Mouse (Mus musculus): Measurements from ENCODE around the gene Tenm2.

The Tenm2 gene

GRCm38 (mm10) chr11:36031751-36032150 lies 1204.0 kb downstream of the Tenm2 start:
- DNase-seq: no peak

DNA sequence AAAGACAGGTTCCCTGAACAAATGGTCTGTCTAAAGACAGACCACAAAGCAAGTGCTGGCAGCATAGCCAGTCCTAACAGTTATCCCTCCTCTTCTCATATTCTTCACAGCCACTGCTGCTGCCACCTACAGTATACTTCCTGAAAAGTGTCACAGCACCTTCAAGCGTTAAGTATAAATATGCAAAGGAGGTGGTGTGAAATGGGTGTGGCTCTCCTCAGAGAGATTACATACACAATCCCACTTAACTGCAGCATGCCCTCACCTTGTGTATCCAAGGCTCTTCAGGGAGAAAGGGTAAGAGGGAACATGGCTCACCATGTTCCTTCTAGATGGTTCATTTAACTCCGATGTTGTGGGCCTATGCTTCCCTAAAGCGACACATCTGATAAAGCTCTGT lies 1215.8 kb downstream of the Tenm2 start:
- DNase-seq: no peak

DNA sequence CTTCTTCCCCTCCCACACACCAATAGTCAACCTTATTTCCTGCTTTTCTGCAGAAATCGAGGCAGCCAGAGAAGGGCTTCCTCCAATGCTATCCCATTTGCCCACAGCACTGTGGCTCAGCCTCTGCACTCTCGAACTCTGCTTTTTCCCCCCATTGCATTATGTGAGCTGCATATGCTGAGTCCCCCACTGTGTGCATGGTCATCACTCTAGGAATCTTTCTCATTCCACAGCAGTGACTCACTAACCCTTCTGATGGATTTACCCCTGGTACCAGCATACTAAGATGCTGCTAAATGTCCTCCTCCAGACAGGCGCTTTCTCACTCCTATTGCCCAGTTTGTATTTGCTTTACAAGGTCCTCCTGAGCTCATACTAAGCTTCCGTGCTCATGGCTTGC lies 1222.6 kb downstream of the Tenm2 start:
- DNase-seq: no peak

DNA sequence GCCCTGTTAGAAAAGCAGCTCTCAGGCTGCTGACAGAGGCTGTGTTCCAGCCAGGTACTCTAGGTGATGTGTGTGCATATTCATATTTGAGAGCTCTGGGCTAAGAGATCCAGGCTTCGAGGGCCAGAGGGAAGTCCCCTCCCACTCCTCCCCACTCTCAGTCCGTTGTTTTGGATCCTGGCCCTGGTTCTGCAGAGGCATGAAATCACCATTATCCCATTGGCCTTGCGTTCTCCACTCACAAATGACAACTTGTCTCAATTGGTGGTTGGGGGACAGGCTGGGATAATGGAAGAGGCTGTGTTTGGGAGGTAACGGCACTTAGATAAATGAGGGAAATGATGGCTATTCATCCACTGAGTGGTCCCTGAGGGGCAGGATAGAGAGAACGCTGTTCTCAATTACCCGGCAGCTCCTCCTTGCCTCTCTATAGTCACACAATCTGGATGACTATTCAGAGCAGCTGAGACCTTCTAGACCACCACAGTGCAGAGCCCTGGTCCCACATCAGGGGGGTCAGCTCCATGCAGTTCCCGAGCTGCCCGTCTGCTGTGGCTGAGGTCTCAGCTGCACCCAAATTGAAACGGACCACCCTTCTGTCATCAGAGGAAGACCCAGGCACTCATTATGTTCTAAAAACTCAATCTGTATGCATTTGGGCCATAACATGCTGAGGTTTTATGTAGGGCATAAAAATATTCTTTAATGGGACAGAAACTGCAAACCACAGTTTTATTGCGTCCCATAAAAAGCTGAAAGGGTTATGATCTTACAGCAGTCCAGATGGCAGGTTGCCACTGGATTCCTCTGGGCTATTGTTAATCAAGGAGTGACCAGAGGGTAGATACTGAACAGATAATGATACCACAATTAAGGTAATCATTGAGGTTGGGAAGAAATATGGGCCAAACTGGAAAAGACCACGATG lies 1226.2 kb downstream of the Tenm2 start:
- DNase-seq: no peak

- no peak for DNase-seq
Measured at GRCm38 (mm10) chr11:36002900-36003299, 1232.9 kb downstream of the Tenm2 start.

DNA sequence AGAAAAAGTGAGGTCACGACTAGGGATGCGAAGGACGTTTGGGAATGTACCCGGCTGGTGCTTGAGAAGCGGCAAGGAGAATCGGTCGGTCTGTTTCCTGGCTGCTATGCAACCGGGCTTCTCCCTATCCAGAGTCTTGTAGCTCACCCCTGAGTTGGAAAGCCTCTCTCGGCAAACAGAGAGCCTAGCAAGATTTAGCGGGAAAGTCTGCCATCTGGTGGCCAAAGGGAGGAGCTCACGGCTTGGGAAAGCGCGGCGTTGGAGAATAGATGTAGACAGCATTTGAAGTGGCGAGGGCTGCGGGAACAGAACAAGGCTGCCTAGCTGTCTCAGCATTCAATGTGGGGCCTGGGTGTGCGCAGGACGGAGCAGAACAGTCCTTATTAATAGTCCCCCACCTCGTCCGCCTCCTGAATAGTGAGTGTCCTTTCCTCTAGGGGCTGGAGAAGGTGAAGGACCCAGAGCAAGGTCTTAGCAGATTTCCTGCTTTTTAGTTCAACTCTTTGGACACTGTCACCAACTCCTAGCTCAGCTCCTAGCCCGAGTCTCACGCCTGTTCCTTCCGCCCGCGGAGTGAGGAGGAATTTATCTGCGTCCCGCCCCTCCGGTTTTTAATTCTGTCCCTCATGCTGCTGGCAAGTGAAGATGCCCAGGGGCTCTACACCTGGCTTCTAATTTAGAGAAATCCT lies 1234.3 kb downstream of the Tenm2 start:
- peak; percentile 16 to 53 for DNase-seq

DNA sequence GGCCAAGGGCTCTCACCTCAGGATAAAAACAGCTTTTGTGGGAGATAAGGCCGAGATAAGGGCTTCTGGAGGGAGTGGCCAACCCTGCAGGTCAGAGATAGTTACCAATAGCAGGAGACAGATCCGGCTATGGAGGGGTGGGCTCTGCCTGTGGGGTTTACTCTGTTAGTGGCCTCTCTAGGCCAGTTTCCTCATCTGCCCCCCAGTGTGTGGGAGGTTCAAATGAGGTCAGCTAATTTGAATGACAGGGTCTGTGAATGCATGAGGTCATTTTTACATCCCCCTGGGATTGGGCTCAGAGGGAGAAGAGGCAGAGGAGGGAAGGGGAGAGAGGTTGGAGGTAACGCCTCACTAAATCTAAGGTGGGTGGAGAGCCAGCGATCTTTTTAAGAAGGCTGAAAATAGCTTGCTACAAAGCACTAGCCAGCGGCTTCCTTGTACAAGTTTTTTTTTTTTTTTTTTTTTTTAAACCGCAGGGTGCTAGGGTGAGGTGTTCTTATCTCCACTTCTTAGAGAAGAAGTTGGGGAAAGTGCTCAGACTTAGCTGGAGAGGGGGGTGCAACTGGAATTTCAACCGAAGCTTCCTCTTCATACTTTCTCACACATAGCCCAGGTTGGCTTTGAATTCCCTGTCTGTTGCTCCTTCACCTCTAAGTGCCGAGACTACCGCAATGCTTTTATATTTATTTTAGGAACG lies 1235.0 kb downstream of the Tenm2 start:
- no peak for DNase-seq

DNA sequence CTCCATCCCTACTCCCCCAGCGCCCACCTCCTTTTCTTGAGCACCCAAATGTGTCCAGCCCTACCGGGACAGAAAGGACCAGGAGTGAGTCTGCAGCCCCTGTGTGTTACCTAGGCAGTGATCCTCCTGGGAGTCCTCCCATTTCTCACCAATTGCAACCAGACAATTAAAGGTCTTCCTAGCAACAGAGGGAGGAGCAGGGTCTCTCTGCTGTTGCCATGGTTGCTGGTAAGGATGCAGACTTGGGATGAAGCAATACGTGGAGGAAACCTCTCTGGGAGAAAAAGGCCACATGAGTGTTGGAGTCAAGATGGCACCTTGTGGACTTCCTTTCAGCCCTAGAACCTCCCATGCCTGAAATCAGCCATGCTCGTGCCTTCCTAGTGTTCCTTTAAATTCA lies 1235.7 kb downstream of the Tenm2 start:
- no peak for DNase-seq

- no peak for DNase-seq
Measured at GRCm38 (mm10) chr11:35998048-35998447, 1237.7 kb downstream of the Tenm2 start.

- DNase-seq: no peak
Measured at GRCm38 (mm10) chr11:35995310-35995709, 1240.5 kb downstream of the Tenm2 start.

- no peak for DNase-seq
Measured at GRCm38 (mm10) chr11:35991846-35992245, 1243.9 kb downstream of the Tenm2 start.

GRCm38 (mm10) chr11:35989967-35990366 lies 1245.8 kb downstream of the Tenm2 start:
- no peak for DNase-seq

DNA sequence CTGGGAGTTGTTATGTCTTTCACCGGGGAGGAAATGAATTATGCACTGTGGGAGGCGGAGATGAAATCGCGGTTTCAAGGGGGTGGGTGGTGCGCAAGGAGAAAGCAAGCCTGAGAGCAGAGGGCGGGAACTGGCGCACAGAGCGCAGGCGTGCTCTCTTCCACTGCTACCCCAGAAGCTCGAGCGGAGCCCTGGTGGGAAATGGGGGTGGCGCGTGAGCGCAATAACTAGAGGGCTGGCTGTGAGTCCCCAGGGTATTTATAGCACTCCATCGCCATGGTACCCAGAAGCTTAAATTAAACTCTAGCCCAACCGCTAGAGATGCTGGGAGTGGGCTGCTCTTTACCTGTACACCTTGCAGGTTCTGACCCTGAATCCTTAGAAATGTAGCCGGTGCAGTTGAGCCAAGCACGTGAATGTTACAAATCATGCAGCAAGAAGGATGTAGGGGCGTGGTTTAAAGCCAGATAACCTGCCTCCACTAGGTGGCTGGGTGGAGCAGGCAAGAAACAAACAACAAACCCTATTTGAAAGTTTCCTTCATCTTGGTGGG lies 1249.8 kb downstream of the Tenm2 start:
- no peak for DNase-seq

DNA sequence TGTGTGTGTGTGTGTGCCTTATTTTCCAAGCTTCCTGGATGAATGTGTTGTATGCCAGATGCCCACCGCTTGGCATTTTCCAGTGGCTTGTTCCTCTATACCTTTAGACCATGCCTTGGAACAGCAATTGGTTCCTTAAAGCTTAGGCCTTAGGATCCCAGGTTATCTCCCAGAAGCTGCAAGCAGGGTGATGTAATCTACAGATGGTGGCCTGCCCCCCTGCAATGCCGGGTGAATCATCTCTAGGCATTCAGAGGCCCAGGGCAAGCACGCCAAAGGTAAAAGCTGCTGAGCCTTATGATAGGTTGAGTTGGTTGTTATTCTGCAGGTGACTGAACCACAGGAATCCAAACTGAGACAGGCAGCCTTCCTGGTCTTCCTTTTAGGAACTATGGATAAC lies 1253.0 kb downstream of the Tenm2 start:
- no peak for DNase-seq

GRCm38 (mm10) chr11:35980411-35980917 lies 1255.3 kb downstream of the Tenm2 start, which contains the start of gene Wwc1:
Gene Wwc1 (minus strand): TSS chr11:35980527.
- no peak for DNase-seq

GRCm38 (mm10) chr11:35979733-35980410 lies 1255.9 kb downstream of the Tenm2 start:
- no peak for DNase-seq

GRCm38 (mm10) chr11:35979266-35979732 lies 1256.5 kb downstream of the Tenm2 start:
- DNase-seq: no peak

DNA sequence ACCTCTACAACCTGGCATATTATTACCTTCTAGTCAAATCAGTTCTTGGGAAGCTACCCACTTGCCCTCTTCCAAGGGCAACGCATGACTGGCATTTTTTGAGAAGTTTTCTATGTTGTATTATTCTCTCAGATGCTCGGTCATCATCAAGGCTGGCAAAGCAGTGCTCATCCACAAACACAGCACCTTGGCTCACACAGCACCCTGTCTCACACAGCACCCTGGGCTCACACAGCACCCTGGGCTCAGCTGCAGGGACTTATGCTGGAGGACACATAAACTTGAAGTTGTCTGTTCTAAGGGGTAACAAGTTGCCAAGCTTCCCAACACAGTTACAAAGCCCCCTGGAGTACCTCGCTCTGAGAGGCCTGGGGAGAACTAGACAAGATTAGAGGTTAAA lies 1258.0 kb downstream of the Tenm2 start:
- no peak for DNase-seq

DNA sequence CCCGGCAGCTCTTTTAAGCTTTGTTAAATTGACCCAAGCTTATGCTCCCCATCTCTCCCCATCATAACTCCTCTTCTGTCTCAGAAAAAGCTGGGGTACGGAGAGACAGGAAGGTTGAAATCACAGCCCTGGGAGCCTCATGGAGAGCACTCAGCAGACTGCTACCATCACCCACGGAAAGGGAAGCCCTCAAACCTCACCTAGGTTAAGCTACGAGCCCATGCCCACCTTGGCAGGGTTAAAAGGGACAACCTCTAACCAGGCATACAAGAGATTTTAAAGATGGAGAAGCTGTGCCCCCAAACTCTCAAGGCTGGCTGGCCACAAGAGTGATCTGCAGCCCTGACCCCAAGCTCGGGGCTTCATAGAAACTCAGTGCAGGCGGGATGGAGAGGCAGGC lies 1258.7 kb downstream of the Tenm2 start:
- no peak for DNase-seq

DNA sequence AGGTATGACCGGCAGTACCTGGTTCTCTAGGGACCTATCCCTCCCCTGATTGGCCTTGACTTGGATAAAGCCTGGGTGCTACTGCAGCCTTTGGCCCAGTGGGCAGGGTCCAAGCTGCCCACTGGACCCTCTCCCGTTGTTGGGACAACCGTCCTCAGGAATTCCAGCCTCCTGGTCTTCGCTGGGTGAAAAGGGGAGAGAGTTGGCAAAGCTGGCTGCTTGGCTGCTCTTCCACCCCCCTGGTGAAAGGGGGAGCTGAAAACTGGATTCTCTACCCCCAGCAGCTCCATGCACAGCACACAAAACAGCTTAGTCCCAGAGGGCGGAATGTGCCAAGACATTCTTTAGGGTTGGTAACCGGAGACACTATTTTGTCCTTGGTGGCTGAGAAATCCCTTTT lies 1259.3 kb downstream of the Tenm2 start:
- no peak for DNase-seq

GRCm38 (mm10) chr11:35974632-35975450 lies 1260.9 kb downstream of the Tenm2 start:
- no peak for DNase-seq
